In genomic region chr4:116672785-116673184, GRCm38 (mm10) we compare ENCODE assay signal across 7 mouse cellular contexts. TPM values are rescaled to one million over a fixed set of nuclear protein-coding genes. Genes with fewer than 3 reads are reported as not detected.
DNase-seq lines count a peak whose midpoint lies in the region; ATAC-seq and TF ChIP-seq lines count a peak whose summit lies in the region.

No protein-coding gene starts in this region.

- peak; percentile 99 for ATAC-seq in intestine, embryonic 16.5 days
- ATAC-seq in midbrain, embryonic 15.5 days (replicated peaks) = no peak
- ATAC-seq in forebrain, postnatal 0 days = no peak

- H3K4me1 ChIP-seq in intestine, embryonic 16.5 days (ENCODE audit: control insufficient read depth, insufficient read depth, low read length) = peaks cover 6% of the 10 kb centered on the region; the same call in 1 of the 2 replicates
- no peaks in the 10 kb centered on the region for H3K4me1 ChIP-seq in midbrain, embryonic 15.5 days
- H3K4me1 ChIP-seq in forebrain, postnatal 0 days (ENCODE audit: insufficient read depth) = no peaks in the 10 kb centered on the region

- H3K9ac ChIP-seq in intestine, embryonic 16.5 days (ENCODE audit: low read depth, low read length) = no peak overlapping the region
- H3K9ac ChIP-seq in midbrain, embryonic 15.5 days = no peak overlapping the region
- no peak overlapping the region for H3K9ac ChIP-seq in forebrain, postnatal 0 days

- H3K4me3 ChIP-seq in intestine, embryonic 16.5 days (ENCODE audit: low read length) = no peak overlapping the region
- no peak overlapping the region for H3K4me3 ChIP-seq in midbrain, embryonic 15.5 days
- H3K4me3 ChIP-seq in forebrain, postnatal 0 days (ENCODE audit: low read depth, low read length) = no peak overlapping the region

- no peak overlapping the region for H3K4me2 ChIP-seq in intestine, embryonic 16.5 days (ENCODE audit: low read depth, low read length)
- no peak overlapping the region for H3K4me2 ChIP-seq in midbrain, embryonic 15.5 days
- no peak overlapping the region for H3K4me2 ChIP-seq in forebrain, postnatal 0 days (ENCODE audit: low read depth)

- intact Hi-C loops in left cerebral cortex, postnatal 4 days (cut with DNase I) = no loop called here

- H3K27me3 ChIP-seq in intestine, embryonic 16.5 days (replicated peaks; ENCODE audit: control insufficient read depth, insufficient read depth, low read length) = no peaks in the 10 kb centered on the region
- H3K27me3 ChIP-seq in midbrain, embryonic 15.5 days (replicated peaks) = no peaks in the 10 kb centered on the region
- no peaks in the 10 kb centered on the region for H3K27me3 ChIP-seq in forebrain, postnatal 0 days (ENCODE audit: insufficient read depth, low read length)

- H3K27ac ChIP-seq in intestine, embryonic 16.5 days (ENCODE audit: low read length) = peak overlapping the region; percentile 24; the same call in 1 of the 2 replicates
- no peak overlapping the region for H3K27ac ChIP-seq in midbrain, embryonic 15.5 days
- no peak overlapping the region for H3K27ac ChIP-seq in forebrain, postnatal 0 days (ENCODE audit: low read depth, low read length)

- TF ChIP-seq CTCF in forebrain, postnatal 0 days (IDR thresholded peaks at IDR 0.05; ENCODE audit: low read depth) = no peak

- H3K9me3 ChIP-seq in intestine, embryonic 16.5 days (ENCODE audit: control insufficient read depth, low read length) = no peaks in the 10 kb centered on the region
- H3K9me3 ChIP-seq in midbrain, embryonic 15.5 days = no peaks in the 10 kb centered on the region
- no peaks in the 10 kb centered on the region for H3K9me3 ChIP-seq in forebrain, postnatal 0 days (ENCODE audit: low read length)

- DNase-seq in 416B (ENCODE audit: low read depth) (peak; percentile 94), adipocyte (ENCODE audit: low spot score) (peak; percentile 85)
- peak; percentile 78 for DNase-seq in lung, postnatal 10 days
- no peak for DNase-seq in left cerebral cortex, postnatal 4 days
- no peak for DNase-seq in forebrain, postnatal 0 days

- 22% methylated on average over 2 of the region's 2 CpGs for WGBS in intestine, embryonic 16.5 days
- 70% methylated on average over 2 of the region's 2 CpGs for WGBS in midbrain, embryonic 15.5 days
- WGBS in forebrain, postnatal 0 days = 80% methylated on average over 2 of the region's 2 CpGs

- no peaks in the 10 kb centered on the region for H3K36me3 ChIP-seq in intestine, embryonic 16.5 days (ENCODE audit: control insufficient read depth, insufficient read depth, low read length)
- no peaks in the 10 kb centered on the region for H3K36me3 ChIP-seq in midbrain, embryonic 15.5 days (replicated peaks)
- H3K36me3 ChIP-seq in forebrain, postnatal 0 days (ENCODE audit: insufficient read depth) = no peaks in the 10 kb centered on the region

RNA-seq across cellular contexts. Expression of gene Prdx1, which starts 12.6 kb away (rescaled TPM):
- 1,384 and 1,485 TPM in 2 replicates for polyA plus RNA-seq in intestine, embryonic 16.5 days (2015; fragmentation: Nextera tagmentation; extraction: Ambion mirVana)
- polyA plus RNA-seq in midbrain, embryonic 15.5 days (2015; fragmentation: Nextera tagmentation; extraction: Ambion mirVana) = 370 and 378 TPM in 2 replicates
- total RNA-seq in left cerebral cortex, postnatal 4 days (2021) = 100 to 1,000 TPM; 170 to 191 TPM
- total RNA-seq in forebrain, postnatal 0 days (2014; rRNA removed) = 204 and 235 TPM in 2 replicates
- 593 and 661 TPM in 2 replicates for polyA plus RNA-seq in forebrain, postnatal 0 days (2015; fragmentation: Nextera tagmentation; extraction: Ambion mirVana)

RNA-seq across cellular contexts. Expression of gene Akr1a1, which starts 21.3 kb away (rescaled TPM):
- polyA plus RNA-seq in intestine, embryonic 16.5 days (2015; fragmentation: Nextera tagmentation; extraction: Ambion mirVana) = 928 and 934 TPM in 2 replicates
- polyA plus RNA-seq in midbrain, embryonic 15.5 days (2015; fragmentation: Nextera tagmentation; extraction: Ambion mirVana) = 675 and 714 TPM in 2 replicates
- 100 to 1,000 TPM; 651 to 668 TPM for total RNA-seq in left cerebral cortex, postnatal 4 days (2021)
- total RNA-seq in forebrain, postnatal 0 days (2014; rRNA removed) = 596 and 675 TPM in 2 replicates
- polyA plus RNA-seq in forebrain, postnatal 0 days (2015; fragmentation: Nextera tagmentation; extraction: Ambion mirVana) = 908 and 1,057 TPM in 2 replicates

RNA-seq across cellular contexts. Expression of gene Mmachc, which starts 35.4 kb away (rescaled TPM):
- polyA plus RNA-seq in intestine, embryonic 16.5 days (2015; fragmentation: Nextera tagmentation; extraction: Ambion mirVana) = 20.7 and 22.7 TPM in 2 replicates
- 22.2 and 22.6 TPM in 2 replicates for polyA plus RNA-seq in midbrain, embryonic 15.5 days (2015; fragmentation: Nextera tagmentation; extraction: Ambion mirVana)
- 10 to 100 TPM; 14.7 to 15.7 TPM for total RNA-seq in left cerebral cortex, postnatal 4 days (2021)
- 19.6 and 23.0 TPM in 2 replicates for total RNA-seq in forebrain, postnatal 0 days (2014; rRNA removed)
- 16.4 and 21.9 TPM in 2 replicates for polyA plus RNA-seq in forebrain, postnatal 0 days (2015; fragmentation: Nextera tagmentation; extraction: Ambion mirVana)

RNA-seq across cellular contexts. Expression of gene Ccdc163, which starts 35.5 kb away (rescaled TPM):
- polyA plus RNA-seq in intestine, embryonic 16.5 days (2015; fragmentation: Nextera tagmentation; extraction: Ambion mirVana) = 21.3 and 22.6 TPM in 2 replicates
- 11.3 and 11.5 TPM in 2 replicates for polyA plus RNA-seq in midbrain, embryonic 15.5 days (2015; fragmentation: Nextera tagmentation; extraction: Ambion mirVana)
- 1 to 10 TPM; 4.5 to 5.5 TPM for total RNA-seq in left cerebral cortex, postnatal 4 days (2021)
- 13.2 and 15.2 TPM in 2 replicates for total RNA-seq in forebrain, postnatal 0 days (2014; rRNA removed)
- 5.3 and 5.7 TPM in 2 replicates for polyA plus RNA-seq in forebrain, postnatal 0 days (2015; fragmentation: Nextera tagmentation; extraction: Ambion mirVana)

RNA-seq across cellular contexts. Expression of gene Nasp, which starts 45.0 kb away (rescaled TPM):
- 74.0 and 89.8 TPM in 2 replicates for polyA plus RNA-seq in intestine, embryonic 16.5 days (2015; fragmentation: Nextera tagmentation; extraction: Ambion mirVana)
- 89.8 and 95.2 TPM in 2 replicates for polyA plus RNA-seq in midbrain, embryonic 15.5 days (2015; fragmentation: Nextera tagmentation; extraction: Ambion mirVana)
- 100 to 1,000 TPM; 125 to 130 TPM for total RNA-seq in left cerebral cortex, postnatal 4 days (2021)
- total RNA-seq in forebrain, postnatal 0 days (2014; rRNA removed) = 93.3 and 100 TPM in 2 replicates
- polyA plus RNA-seq in forebrain, postnatal 0 days (2015; fragmentation: Nextera tagmentation; extraction: Ambion mirVana) = 77.7 and 82.3 TPM in 2 replicates

Comparison
In these comparisons a context has a peak if more than half of its experiments do, and no peak if none do; other contexts are left out.
1. DNase-seq: peak in 416B (single experiment), adipocyte (single experiment) and lung, postnatal 10 days (single experiment); none in left cerebral cortex, postnatal 4 days (single experiment) and forebrain, postnatal 0 days (single experiment).